Mouse (Mus musculus): ENCODE results near the gene Mrpl14. TPM values are rescaled to one million over a fixed set of nuclear protein-coding genes. Genes with fewer than 3 reads are reported as not detected.

Mrpl14 gene
- polyA plus RNA-seq (2012; rRNA removed) = 100 and 106 TPM in 2 replicates

DNA sequence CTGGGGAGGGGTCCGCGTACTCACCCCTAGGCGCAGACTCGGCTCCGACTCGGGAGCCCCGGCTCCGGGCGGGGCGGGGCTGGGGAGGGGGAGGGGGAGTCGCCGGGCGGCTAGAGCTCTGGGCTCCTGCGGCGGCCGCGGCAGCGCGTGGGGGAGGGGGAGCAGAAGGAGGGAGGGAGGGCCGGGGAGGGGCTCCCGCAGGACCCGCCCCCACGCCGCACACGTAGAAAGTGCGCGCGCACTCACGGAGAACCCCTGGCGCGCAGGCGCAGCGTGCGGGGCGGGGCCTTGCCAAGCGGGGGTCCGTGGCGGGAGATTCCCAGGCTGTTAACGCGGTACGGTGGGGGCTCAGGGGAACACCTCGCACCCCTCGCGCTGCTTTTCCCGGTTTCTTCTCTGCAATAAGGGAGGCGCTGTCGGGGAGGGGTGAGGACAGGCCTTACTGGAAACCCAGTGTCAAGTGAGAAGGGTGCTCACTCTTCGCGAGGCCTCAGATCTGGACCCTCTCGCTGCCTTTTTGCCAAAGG lies at the start of gene Mrpl14:
Gene Mrpl14, plus strand, starts transcription at position 230 of the 527 bp plus-strand sequence.
- peak; percentile 90 for DNase-seq (ENCODE audit: low spot score)

DNA sequence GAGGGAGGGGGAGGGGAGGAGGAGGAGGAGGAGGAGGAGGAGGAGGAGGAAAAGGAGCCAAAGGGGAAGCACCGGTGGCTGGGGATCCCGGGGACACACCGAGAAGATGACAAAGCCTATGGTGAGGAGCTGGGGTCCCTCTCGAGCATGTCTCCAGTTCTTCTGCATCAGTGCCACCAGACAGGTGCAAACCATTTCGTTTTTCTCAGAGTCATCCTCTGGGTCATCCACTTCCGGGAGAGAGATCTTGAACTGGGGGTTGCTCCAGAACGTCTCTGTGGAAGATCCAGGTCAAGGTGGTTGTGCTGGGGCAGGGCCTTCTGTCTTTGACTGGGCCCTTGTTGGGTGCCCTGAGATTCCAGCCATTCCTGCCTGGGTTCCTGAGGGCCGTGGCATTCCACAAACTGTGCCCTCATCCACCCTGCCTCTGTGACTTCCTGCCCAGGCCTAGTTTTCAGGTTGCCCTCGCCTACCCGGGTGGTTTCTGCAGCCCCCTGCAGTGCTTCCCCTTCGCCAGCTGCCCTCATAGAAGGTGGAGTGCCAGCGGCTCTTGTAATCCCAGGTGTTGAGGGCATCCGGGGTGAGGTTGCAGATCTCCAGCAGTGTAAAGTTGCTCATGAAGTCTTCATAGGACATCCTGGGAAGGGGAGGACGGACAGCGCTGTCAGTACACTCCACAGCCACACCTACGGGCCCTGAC lies 47.4 kb upstream of the Mrpl14 start:
- DNase-seq (ENCODE audit: low spot score) = no peak

DNA sequence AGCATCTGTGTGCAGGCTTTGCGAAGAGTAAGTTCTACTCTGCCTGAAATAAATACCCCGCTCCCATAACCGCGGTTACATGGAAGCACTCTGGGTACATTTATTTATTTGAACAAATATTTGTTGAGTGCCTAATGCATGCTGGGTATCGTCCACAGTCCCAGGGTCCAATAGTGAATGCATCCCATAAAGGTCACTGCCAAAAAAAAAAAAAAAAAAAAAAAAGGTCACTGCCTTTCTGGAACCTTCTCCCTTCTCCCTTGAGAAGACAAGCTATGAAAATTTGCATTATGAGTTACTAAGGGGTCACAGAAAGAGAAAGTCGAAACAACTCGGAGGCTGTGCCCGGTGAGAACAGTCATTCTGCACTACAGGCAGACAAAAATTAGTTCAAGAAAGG lies 44.1 kb upstream of the Mrpl14 start:
- DNase-seq (ENCODE audit: low spot score) = no peak

DNA sequence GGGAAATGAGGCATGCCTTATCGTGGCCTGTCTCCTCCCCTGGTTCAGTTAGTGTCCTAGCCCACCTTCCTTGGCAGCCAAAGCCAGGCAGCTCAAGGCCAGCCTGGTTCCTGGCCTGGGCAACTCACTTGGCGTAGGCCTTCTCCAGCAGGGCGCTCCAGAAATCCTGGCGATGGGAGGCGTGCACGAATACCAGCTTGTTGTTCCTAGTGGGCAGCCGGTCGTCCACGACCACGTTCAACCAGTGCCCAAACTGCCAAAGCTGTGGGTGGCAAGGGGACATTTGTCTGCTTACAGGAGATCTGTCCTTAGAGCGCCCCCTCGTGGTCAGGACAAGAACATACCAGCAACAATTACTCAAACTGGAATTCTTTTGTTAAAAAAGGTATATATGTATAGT lies 43.4 kb upstream of the Mrpl14 start:
- DNase-seq (ENCODE audit: low spot score) = peak; percentile 68

DNA sequence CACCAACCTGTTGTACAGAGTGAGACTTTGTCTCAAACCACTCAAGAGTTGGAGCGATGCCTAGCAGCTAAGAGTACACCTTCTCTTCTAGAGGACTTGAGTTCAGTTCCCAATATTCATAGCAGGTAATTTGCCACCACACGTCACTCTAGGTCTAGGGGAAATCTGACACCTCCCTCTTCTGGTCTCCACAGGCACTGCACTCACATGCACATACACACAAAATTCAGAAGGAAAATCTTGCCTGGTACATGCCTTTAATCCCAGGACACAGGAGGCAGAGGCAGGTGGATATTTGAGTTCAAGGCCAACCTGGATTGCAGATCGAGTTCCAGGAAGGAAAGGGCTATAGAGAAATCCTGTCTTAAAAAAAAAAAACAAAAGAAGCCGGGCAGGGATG lies 41.9 kb upstream of the Mrpl14 start:
- DNase-seq (ENCODE audit: low spot score) = no peak

DNA sequence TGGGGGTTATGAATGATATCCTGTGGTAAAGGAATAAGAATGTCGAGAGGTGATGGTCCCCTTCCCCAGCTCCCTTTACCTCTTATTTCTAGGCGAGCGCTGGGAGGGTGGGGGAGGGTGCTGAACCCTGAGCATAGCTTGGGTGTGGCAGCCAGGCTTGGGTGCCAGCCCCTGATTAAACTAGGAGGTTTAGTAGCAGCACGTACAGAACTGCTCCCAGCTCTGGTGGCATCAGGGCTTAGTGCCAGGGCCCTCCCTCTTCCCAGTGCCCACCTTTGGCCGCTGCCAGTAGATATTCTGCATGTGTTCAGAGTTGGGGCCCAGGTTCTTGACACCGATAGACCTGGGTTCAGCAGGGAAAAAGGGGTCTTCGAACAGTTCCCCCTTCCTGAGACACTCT lies 32.9 kb upstream of the Mrpl14 start:
- no peak for DNase-seq (ENCODE audit: low spot score)

DNA sequence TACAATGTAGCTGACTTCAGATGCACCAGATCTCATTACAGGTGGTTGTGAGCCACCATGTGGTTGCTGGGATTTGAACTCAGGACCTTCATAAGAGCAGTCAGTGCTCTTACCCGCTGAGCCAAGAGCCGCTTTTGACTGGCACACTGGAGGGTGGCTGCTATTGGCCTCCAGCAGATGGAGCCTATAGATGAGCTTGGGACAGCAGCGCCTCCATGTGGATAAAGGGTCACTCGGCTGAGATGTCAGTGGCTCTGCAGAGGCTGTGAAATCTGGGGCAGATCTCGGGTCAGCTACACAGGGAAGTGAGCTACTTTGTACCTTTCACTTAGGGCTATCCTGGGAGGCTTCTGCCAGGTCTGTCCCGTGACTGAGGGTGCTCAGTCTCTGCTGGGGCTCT lies 30.3 kb upstream of the Mrpl14 start:
- DNase-seq (ENCODE audit: low spot score) = no peak

DNA sequence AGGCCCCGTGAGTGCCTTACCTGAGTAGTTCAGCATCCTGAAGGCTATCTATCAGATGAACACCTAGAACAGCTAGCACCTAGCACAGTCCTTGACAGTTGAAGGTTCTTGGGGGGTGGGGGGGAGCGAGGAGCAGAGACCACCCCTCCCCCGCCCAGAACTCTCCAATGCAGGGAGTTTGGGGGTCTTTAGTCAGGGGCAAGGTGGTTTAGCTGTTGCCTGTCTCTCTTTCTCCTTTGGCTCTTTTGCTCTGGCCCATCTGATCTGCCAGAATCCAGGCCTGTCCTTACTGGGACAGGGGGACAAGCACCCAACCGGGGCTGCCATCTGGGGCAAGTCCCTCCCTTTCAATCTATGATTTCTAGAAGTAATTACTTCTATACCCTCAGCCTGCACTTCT lies 26.9 kb upstream of the Mrpl14 start, which contains the start of gene Capn11:
Gene Capn11, minus strand, starts transcription at position 101 of the 400 bp plus-strand sequence.
- DNase-seq (ENCODE audit: low spot score) = no peak

DNA sequence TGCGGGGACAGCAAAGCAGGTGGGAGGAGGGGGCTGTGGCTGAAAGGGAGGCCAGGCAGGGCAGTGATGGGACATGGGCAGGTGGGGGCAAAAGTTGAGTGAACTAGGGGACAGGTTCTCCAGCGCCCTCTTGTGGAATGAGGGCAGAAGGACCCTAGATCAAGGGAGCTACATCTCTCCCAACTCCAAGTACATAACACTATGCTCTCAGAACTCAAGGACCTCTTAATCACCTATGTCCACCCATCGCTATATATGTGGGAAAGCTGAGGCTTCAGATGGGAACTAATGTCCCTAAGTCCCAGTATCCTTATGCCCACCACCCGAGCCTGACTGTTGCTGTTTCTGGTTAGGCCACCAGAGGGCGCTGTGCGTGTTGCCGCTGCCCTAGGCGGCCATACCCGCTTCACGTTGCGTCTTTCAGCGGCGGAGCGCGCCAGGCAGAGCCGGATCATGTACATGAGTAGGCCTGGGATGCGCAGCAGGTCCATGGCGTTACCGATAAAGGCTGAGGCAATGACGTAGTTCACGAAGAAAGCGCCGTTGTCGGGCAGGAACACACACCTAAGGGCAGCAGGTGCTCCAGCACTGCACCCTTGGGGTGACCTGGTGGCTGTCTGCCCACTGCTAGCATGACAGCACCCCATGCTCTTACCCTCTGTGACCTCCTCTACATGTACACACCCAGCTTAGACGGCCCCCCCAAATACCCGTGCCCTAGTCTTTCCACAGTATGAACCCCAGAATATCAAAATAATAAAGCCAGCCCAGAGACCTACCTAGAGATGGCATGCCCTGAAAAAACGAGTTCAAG lies 22.8 kb upstream of the Mrpl14 start:
- no peak for DNase-seq (ENCODE audit: low spot score)

DNA sequence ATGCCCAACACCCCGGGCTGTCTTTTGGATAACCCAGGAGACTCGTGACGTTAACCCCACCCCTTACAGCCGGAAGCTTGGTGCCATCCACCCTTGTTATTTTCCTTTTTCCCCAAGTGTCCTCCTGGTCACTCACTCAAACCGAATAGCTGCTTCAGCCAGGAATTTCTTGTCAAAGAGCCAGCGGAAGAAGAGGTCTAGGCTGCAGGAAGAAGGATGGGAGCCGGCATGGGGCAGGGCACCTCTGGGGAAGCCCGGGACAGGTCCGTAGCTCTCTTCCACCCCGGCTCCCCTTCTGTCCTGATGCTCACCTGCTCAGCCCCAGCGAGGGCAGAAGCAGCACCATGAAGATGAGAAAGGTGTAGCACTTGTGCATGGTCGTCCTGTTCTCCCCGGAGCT lies 21.5 kb upstream of the Mrpl14 start:
- DNase-seq (ENCODE audit: low spot score) = no peak

DNA sequence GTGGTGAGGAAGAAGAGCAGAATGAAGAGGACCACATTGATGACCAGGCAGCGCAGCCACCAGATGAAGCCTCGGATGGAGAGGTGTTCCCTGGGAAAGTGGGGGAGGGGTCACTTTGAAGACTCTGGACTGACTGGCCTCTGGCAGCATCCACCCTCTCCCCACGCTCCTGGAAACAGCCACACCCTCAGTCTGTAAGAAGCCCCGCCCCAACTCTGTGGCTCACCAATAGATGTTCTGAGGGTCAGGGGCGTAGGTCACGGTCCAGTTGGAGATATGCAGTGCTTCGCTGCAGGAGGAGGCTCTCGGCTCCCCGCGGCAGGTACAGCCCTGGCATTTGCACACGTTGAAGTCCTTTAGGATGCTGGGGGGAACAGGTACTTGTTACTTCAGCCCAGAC lies 20.0 kb upstream of the Mrpl14 start:
- no peak for DNase-seq (ENCODE audit: low spot score)

DNA sequence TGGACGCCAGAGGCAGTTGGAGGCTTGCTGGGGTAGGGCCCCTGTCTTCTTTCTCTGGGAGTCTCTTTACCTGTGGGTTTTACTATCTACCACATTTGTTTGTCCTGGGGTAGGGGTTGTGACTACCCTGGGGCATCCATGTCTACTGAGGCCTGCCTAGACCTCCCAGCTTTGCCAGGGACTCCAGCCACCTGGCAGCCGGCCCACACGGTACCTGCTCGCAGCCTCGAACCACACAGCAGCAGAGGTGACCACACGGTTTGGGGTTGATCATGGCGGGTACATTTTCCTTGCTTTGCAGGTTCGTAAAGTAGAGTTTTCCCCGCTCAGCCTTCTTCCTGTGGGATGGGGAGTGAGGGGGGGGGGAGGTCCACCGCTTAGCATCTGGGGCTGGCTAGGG lies 18.6 kb upstream of the Mrpl14 start:
- DNase-seq (ENCODE audit: low spot score) = no peak

DNA sequence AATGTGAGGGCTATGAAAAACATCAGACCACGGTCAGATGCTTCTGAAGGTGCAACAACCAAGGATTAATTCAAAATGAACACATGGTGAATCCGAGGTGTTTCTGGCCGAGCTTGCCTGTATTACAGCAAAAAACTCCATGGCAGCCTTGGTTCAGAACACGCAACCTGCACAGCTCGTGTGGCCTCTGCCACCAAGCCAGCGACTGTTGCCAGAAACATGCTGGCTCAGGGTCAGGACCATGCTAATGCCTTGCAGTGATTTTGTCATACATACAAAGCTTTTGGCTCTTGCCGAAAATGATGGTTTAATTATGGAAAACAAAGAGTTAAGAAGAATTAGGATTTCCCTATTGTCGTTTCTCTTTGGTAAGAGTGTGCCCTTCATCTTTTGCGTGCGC lies 18.1 kb upstream of the Mrpl14 start:
- DNase-seq (ENCODE audit: low spot score) = no peak

DNA sequence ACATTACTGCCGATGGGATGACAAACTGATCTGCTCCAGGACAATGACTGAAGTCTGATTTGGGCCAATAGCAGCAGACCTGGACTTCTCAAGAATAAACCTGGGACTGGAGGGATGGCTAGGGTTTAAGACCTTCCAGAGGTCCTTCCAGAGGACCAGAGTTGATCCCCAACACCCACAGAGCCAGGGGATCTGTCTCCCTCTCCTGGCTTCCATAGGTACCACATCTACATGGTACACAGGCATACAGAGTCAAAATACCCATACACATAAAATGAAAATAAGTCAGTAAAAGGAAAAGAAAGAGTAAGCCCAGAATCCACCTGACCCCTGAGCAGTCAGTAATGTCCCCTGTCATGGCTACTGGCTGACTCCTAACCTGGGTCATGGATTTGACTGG lies 14.3 kb upstream of the Mrpl14 start:
- no peak for DNase-seq (ENCODE audit: low spot score)

DNA sequence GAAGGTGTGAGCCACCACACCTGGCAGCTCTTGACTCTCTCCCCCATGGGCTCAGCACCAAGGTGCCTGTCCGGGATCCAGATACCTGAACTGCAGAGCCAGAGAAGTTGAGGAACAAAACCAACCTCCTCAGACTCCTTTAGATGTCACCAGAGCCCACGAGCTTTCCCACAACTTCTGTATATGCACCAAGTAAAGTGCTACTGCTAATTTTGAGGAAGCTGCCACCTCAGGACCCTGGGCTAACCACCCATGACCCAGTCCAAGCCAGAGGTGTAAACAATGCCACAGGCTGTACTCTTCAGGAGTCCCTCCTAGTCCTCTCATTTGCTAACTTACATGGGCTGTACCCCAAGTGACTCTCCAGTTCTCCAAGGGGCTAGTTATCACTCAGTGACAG lies 13.5 kb upstream of the Mrpl14 start:
- no peak for DNase-seq (ENCODE audit: low spot score)

DNA sequence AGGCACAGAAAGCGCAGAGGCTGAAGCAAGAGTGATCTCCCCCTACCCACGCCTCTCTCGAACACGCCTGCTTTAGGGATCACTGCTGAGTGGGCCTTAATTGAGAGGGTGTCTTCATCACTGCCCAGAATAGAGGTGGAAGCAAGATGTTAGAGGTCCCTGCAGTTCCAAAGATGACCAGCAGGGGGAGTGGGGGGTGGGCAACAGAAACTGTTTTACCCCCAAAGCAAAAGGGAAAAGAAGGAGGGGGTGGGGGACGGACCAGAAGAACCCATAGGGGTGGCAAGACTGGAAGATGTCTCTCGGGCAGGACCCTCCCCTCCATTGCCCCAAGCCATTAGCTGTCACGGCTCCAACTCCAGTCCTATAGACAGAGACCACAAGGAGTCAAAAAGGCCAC lies 8.0 kb upstream of the Mrpl14 start:
- DNase-seq (ENCODE audit: low spot score) = no peak

DNA sequence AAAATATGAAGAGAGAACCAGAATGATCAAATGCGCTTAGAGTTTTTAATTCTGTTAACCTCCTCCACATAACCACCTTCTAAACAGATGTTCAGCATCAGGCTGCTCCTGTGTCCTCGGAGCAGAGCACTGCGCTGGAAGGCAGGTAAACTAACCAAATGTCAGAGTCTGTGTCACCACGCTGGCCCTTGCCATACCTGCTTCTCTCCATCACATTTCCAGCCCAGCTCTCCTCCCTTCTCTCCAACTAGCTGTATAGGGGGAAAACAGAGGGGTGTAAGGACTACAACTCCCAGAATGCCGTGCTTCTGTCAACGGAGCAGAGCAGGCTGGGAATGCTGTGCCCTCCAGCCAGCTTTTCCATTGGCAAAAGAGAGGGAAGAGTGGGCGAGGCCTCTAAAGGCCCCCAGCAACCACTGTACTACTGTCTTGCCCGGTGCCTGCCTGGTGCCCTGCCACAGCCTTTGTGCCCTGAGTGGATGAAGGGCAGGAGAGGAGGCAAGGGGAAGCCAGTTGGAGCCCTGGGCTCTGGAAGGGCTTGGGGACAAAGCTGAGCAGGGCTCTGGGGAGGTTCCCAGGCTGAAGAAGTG lies 5.6 kb upstream of the Mrpl14 start:
- DNase-seq (ENCODE audit: low spot score) = peak; percentile 22

DNA sequence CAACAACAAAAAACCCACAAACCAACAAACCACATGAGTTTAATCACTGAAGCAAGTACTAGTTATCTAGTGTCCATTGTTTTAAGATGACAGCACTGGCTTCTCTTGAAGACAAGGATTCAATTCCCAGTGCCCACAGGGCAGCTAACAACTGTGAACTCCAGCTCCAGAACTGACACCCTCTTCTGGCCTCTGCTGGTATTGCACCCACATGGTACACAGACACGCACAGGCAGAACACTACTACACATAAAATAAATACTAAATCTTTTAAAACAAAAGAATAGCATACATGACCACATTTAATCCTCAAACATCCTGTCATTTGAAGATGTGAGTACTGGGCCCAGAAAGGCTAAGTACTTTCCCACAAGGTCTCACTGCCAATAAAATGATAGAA lies 4.5 kb upstream of the Mrpl14 start:
- DNase-seq (ENCODE audit: low spot score) = no peak

DNA sequence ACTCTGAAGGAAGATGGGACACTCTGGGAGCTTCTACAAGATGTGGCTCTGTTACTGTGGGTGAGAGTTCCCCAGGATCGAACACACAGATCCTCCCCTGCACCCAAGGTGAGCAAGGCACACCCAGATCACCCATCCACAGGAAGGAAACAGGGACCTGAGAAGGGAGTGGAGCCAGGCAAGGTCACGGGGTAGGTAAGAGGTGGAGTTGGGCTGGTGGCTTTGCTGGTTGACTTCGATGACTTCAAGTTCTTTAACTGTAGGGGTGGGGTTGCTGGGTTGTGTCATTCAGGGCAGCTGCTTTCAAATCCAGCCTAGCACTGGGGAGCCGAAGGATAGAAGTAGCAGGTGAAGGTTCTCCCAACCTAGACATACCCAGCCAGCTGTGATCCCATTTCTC lies 3.3 kb upstream of the Mrpl14 start:
- DNase-seq (ENCODE audit: low spot score) = no peak

DNA sequence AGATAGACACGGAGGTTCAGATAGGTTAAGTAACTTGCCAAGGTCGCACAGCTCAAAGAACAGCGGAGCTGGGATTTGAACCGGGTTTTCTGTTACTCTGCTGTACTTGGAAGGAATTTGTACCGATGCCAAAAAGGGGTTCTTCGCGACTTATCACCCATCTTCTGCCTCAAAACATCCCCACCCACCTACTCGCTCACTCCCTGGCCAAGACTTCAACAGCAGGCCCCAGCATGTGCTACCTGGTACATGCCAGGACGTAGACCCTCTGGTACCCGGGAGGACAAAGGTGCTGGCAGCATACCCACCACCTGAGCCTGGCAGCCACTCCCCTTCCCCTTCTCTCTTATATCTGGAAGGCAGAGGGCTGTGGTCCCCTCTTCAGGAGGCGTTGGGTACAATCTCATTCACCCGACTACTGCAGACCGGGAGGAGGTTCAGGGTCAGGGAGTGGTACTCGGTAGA lies 1.4 kb upstream of the Mrpl14 start:
- DNase-seq (ENCODE audit: low spot score) = no peak

DNA sequence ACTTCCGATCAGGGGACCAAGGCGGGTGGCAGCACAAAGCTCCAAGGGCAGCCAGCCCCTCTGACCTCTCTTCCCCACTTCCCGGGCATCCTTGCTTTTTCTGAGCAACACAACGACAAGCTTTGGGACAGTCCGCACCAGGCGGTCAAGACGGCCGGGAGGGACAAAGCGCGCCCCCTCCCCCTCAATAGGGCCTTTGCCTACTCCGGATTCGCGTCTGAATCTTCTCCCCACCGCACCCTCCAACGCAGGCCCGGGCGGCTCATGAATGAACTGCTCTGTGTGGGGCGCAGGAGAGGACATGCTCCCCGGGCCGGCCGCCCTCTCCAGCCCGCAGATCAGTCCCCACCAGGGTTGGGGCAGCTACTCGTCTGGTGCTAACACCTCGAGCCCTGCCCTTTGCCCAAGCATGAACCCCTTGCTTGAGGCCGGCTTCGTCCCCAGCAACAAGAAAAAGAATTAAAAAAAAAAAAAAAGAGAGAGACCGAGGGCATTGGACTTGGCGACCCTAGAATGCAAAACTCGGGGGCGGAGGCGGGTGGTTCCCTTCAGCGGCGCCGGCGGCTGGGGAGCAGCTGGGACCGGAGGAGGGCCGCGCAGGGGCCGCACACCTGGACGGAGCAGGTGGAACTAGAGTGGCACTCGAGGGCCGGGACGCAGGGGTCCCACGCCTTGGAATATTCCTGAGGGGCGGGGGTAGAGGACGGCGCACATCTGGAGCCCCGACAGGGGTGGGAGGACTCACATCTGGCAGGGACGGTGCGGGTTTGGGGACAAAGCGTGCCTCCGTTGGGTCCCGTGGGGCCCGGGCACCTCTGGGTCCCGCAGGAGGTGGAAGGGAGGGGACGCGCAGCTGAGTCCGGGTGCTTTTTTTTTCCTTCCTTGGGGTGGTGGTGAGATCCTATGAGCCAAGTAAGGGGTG lies 690 bp upstream of the Mrpl14 start:
- no peak for DNase-seq (ENCODE audit: low spot score)

DNA sequence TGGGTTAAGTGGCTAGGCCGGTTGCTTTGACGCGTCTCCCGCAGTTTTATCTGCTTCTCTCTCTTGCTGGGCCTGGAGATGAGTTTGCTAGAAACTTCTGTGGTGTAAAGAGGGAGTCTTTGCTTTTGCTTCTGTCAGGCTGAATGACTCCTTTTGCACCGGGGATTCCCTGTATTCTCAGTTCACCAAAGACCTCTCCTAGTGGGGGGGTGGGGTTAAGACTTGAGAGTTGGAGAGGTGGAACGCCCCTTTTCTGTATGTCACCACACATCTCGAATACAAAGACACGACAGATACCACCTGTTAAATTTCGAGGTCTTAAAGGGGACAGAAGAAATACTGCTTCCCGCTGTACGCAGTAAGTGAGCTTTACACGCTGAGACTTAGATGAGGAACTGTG lies 594 bp downstream of the Mrpl14 start, which contains the start of gene Tmem63b:
Gene Tmem63b, minus strand, starts transcription at position 190 of the 400 bp plus-strand sequence.
- DNase-seq (ENCODE audit: low spot score) = no peak

All from urinary bladder, adult 2 months (tissue).